Mouse (Mus musculus) midbrain, embryonic 10.5 days (tissue): ENCODE data around the gene Kcnj5. TPM values are rescaled to one million over a fixed set of nuclear protein-coding genes. Genes with fewer than 3 reads are reported as not detected.

Experiments
- DNase-seq: peaks from one replicate; pipeline ENCODE4 v3.0.0-alpha.2; 2017; ENCODE audit warnings: low spot score
- H3K27ac ChIP-seq: fragments of 300-500 bp; sonication (generic); replicated peaks from 2 replicates; pipeline ENCODE4 v1.5.1; 2016; ENCODE audit warnings: mild to moderate bottlenecking
- H3K27me3 ChIP-seq: fragments of 300-500 bp; sonication (generic); 2 replicates; pipeline ENCODE4 v1.6.1; 2016; ENCODE audit warnings: low read depth, mild to moderate bottlenecking; ENCODE audit not compliant: poor library complexity, severe bottlenecking
- H3K36me3 ChIP-seq: fragments of 300-500 bp; sonication (generic); 2 replicates; pipeline ENCODE4 v1.6.1; 2016; ENCODE audit warnings: mild to moderate bottlenecking, moderate library complexity
- H3K4me1 ChIP-seq: fragments of 300-500 bp; sonication (generic); 2 replicates; pipeline ENCODE4 v1.6.1; 2016
- H3K4me3 ChIP-seq: fragments of 300-500 bp; sonication (generic); 2 replicates; pipeline ENCODE4 v1.5.1; 2016; ENCODE audit warnings: mild to moderate bottlenecking, moderate library complexity
- H3K9me3 ChIP-seq: fragments of 300-500 bp; sonication (generic); replicated peaks from 2 replicates; pipeline ENCODE4 v1.6.1; 2016; ENCODE audit warnings: mild to moderate bottlenecking
- WGBS: fragments of 180-500 bp; shearing (Covaris S2); methylation state at CpG from one replicate; pipeline ENCODE4 v1.1.7; 2016; 5-methylcytosine and 5-hydroxymethylcytosine counted together
- polyA plus RNA-seq: library from polyadenylated mRNA; unstranded; fragments of >200 nt; fragmentation: Nextera tagmentation; extraction: Ambion mirVana; gene quantifications from 2 replicates; pipeline ENCODE4 v1.2.1, GENCODE M21; 2016

Kcnj5 gene
- polyA plus RNA-seq, 1 experiment from 2014 or later: 0.20 TPM

DNA sequence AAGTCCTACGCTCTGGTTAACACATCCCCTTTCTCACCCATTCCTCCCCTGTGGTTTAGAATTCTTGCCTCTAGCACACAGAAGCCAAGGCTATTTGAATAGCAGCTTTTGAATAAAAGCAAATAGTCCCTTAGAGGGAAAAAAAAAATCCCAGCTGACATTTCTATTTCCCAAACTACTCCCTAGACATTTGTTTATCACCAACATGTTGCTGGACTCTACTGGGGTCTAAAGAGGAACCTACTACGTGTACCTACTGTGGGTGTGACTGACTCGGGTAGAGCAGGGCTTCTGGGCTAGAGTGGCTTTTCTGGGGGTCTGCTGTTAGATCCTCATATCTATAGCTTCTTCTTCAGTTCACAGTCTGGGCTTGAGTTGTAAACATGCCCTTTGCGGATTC, 31.9 kb downstream of the Kcnj5 start:
- Histone ChIP-seq H3K27me3 (no peaks in the 10 kb centered on the region), H3K9me3 (no peaks in the 10 kb centered on the region), H3K4me1 (no peaks in the 10 kb centered on the region), H3K36me3 (no peaks in the 10 kb centered on the region), H3K27ac (no peak overlapping the region), H3K4me3 (no peak overlapping the region)
- 78% methylated on average over 4 of the region's 4 CpGs for WGBS
- DNase-seq: no peak

- H3K4me1 ChIP-seq: no peaks in the 10 kb centered on the region
- no peaks in the 10 kb centered on the region for H3K9me3 ChIP-seq
- no peak overlapping the region for H3K4me3 ChIP-seq
- H3K27ac ChIP-seq: no peak overlapping the region
- 82% methylated on average over 14 of the region's 14 CpGs for WGBS
- no peaks in the 10 kb centered on the region for H3K36me3 ChIP-seq
- no peaks in the 10 kb centered on the region for H3K27me3 ChIP-seq
- no peak for DNase-seq
Observed at GRCm38 (mm10) chr9:32311786-32312185, 32.4 kb downstream of the Kcnj5 start.

DNA sequence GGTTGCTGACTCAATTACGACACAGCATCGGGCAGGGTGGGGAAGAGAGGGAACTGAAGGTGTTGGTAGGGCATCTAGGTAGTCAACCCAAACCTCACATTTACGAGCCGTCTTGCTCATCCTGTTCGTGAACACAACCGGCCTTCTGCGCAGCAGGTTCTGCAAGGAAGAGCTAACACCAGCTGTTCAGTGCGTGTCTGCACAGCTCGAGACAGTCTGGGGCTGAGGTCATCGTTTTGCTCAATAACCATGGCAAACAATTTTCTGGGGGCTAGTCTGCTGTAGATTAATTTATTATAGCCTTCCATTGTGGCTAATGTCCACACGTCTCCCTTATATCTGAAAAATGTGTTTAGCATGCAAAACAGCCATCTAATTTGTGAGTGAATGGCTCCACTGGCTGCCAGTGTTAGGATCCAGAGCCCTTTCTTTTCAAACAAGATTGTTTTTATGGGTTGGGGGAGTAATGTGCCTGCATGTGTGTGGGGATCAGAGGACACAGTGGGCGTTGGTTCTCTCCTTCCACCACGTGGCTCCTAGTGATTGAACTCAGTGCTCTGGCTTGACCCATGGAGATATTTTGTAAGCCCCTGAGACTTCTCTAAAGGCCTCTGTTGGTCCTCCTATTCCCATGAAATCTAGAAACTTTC, 41.5 kb downstream of the Kcnj5 start:
- DNase-seq: no peak
- H3K9me3 ChIP-seq: no peaks in the 10 kb centered on the region
- H3K36me3 ChIP-seq: no peaks in the 10 kb centered on the region
- WGBS: 82% methylated on average over 13 of the region's 13 CpGs
- peaks cover 9% of the 10 kb centered on the region; the same call in 1 of the 2 replicates for H3K4me1 ChIP-seq
- H3K27me3 ChIP-seq: no peaks in the 10 kb centered on the region
- no peak overlapping the region for H3K27ac ChIP-seq
- no peak overlapping the region for H3K4me3 ChIP-seq

DNA sequence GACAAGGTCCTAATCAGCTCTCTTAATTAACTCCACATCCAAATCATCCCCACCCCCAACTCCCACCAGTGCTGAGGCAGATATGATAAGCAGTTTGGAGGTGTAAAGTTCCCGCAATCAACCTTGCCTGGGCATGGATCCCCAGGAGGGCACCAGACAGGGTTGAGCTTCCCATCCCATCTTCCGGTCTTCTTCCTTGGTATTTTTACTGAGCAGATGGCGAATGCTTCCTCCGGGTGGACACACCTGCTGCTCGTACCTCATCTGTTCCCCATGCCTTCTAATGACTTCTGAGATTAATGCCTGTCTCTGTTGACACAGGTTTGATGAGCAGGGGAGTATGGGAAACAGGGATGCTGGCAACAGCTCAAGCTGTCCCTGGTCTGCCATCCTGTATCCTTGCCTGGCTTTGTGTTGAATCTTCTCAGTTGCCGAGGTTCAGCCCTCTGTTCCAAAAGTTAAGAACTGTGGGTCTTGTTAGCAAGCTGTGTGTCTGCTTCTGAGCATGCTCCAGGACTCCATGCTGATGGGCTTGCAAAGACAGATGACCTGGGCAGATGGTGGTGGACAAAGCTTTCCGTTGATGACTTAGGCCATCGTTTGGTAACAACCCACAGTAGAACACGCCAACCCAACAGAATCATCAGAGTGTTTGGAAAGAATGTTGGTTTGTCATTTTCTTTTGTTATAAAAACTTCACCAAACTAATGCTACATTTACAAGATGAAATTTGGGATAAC, 48.9 kb downstream of the Kcnj5 start:
- Histone ChIP-seq H3K36me3 (no peaks in the 10 kb centered on the region), H3K4me3 (no peak overlapping the region), H3K27me3 (no peaks in the 10 kb centered on the region), H3K9me3 (no peaks in the 10 kb centered on the region), H3K27ac (no peak overlapping the region), H3K4me1 (peaks cover 5% of the 10 kb centered on the region; the same call in 1 of the 2 replicates)
- DNase-seq: no peak
- WGBS: 91% methylated on average over 9 of the region's 9 CpGs

GRCm38 (mm10) chr9:32292686-32293085, 51.5 kb downstream of the Kcnj5 start:
- peaks cover 5% of the 10 kb centered on the region; the same call in 1 of the 2 replicates for H3K4me1 ChIP-seq
- no peak overlapping the region for H3K27ac ChIP-seq
- DNase-seq: no peak
- no peak overlapping the region for H3K4me3 ChIP-seq
- 67% methylated on average over 5 of the region's 5 CpGs for WGBS
- H3K27me3 ChIP-seq: no peaks in the 10 kb centered on the region
- H3K36me3 ChIP-seq: no peaks in the 10 kb centered on the region
- H3K9me3 ChIP-seq: no peaks in the 10 kb centered on the region

DNA sequence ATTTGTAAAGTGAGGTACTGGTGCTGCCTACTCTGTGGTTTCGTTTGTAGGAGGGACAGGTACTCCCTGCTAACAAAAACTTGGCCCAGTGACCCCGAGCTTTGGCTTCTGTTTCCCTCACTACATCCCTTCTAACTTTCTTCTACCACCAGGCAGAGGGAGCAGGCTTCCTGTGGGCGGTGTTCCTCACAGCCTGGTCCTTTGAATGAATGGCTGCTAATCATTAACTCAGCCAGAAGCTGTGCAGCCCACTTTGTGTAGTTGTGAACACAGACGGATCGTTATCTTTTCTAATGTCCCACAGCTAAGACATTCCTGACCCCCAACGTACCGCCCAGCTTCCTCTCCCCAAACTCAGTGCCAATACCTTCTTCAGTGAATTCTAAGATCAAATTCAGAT, 52.5 kb downstream of the Kcnj5 start:
- Histone ChIP-seq H3K9me3 (no peaks in the 10 kb centered on the region), H3K4me3 (no peak overlapping the region), H3K27ac (no peak overlapping the region), H3K36me3 (no peaks in the 10 kb centered on the region), H3K4me1 (peaks cover 5% of the 10 kb centered on the region; the same call in 1 of the 2 replicates), H3K27me3 (no peaks in the 10 kb centered on the region)
- no peak for DNase-seq
- 70% methylated on average over 7 of the region's 7 CpGs for WGBS

DNA sequence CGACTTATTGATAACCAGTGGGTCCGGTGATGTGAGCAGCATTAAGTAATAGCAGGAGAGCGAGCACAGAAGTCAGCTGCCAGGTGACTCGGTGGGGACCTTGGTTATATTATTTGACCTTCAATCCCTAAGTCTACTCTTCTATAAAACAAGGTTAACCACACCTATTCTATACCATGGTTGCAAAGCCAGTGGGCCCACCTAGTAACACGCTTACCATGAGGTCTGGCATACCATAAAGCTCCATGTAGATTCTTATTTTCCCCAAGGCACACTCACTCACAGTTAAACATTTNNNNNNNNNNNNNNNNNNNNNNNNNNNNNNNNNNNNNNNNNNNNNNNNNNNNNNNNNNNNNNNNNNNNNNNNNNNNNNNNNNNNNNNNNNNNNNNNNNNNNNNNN, 60.6 kb downstream of the Kcnj5 start:
- Histone ChIP-seq H3K9me3 (no peaks in the 10 kb centered on the region), H3K4me3 (no peak overlapping the region), H3K36me3 (no peaks in the 10 kb centered on the region), H3K4me1 (no peaks in the 10 kb centered on the region), H3K27me3 (no peaks in the 10 kb centered on the region), H3K27ac (no peak overlapping the region)
- 93% methylated on average over 5 of the region's 5 CpGs for WGBS
- DNase-seq: no peak

DNA sequence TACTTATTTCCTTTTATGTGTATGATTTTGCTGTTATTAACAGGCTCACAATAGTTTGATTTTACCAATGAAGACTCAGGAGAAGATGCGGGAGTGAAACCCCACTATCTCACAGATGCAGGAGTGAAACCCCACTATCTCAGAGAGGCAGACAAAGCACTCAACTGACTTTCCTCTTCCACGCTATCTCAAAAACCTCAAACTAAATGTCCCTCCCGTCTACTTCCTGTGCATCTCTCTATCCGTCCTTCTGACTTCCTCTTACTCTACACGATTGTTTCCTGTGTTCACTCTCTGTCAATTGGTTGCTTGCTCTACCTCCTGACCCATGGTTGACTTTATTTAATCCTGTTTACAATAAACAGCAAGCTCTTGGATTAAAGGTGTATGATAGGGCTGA, 63.7 kb downstream of the Kcnj5 start:
- no peak for DNase-seq
- 87% methylated on average over 5 of the region's 5 CpGs for WGBS
- Histone ChIP-seq H3K27ac (no peak overlapping the region), H3K4me1 (no peaks in the 10 kb centered on the region), H3K4me3 (no peak overlapping the region), H3K36me3 (no peaks in the 10 kb centered on the region), H3K9me3 (no peaks in the 10 kb centered on the region), H3K27me3 (no peaks in the 10 kb centered on the region)

DNA sequence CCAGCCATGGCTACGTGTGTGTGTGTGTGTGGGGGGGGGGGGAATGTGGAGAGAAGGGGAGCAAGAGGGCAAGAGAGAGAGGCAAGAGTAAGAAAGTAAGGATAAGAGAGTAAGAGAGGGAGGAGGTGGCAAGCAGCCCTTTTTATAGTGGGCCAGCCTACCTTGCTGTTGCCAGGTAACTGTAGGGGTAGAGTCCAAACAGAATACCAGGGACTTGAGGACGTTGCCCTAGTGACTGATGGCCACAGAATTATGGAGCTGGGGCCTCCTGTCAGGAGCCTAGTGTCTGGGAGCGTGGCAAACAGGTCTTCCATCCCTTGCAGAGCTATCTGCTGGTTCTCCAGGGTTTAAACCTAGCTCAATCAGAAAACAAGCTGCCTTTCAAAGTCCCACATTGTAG, 64.4 kb downstream of the Kcnj5 start:
- DNase-seq: no peak
- Histone ChIP-seq H3K9me3 (no peaks in the 10 kb centered on the region), H3K27ac (no peak overlapping the region), H3K4me3 (no peak overlapping the region), H3K4me1 (no peaks in the 10 kb centered on the region), H3K27me3 (no peaks in the 10 kb centered on the region), H3K36me3 (no peaks in the 10 kb centered on the region)
- 75% methylated on average over 3 of the region's 3 CpGs for WGBS

GRCm38 (mm10) chr9:32278052-32278451, 66.1 kb downstream of the Kcnj5 start:
- Histone ChIP-seq H3K4me3 (no peak overlapping the region), H3K27ac (no peak overlapping the region), H3K27me3 (no peaks in the 10 kb centered on the region), H3K36me3 (no peaks in the 10 kb centered on the region), H3K9me3 (no peaks in the 10 kb centered on the region), H3K4me1 (no peaks in the 10 kb centered on the region)
- 94% methylated on average over 5 of the region's 5 CpGs for WGBS
- DNase-seq: no peak

GRCm38 (mm10) chr9:32271896-32272444, 72.2 kb downstream of the Kcnj5 start:
- Histone ChIP-seq H3K36me3 (no peaks in the 10 kb centered on the region), H3K27ac (no peak overlapping the region), H3K4me3 (no peak overlapping the region), H3K4me1 (no peaks in the 10 kb centered on the region), H3K9me3 (no peaks in the 10 kb centered on the region), H3K27me3 (no peaks in the 10 kb centered on the region)
- WGBS: 12% methylated on average over 5 of the region's 5 CpGs
- peak; percentile 53 for DNase-seq
